Mouse (Mus musculus) lung, adult 2 months (tissue): Measurements from ENCODE around the gene Slc16a12.

Source experiments
- CTCF ChIP-seq: fragments of 200-500 bp; IDR thresholded peaks from 2 replicates; pipeline ENCODE4 v1.5.1; 2011; ENCODE audit warnings: mild to moderate bottlenecking, low read length, control low read depth; ENCODE audit not compliant: insufficient read depth
- POLR2A ChIP-seq: fragments of 200-500 bp; IDR thresholded peaks from 2 replicates; pipeline ENCODE4 v1.6.1; 2011; ENCODE audit warnings: low read depth, mild to moderate bottlenecking, control low read depth, low read length, borderline replicate concordance; ENCODE audit errors: extremely low read depth

DNA sequence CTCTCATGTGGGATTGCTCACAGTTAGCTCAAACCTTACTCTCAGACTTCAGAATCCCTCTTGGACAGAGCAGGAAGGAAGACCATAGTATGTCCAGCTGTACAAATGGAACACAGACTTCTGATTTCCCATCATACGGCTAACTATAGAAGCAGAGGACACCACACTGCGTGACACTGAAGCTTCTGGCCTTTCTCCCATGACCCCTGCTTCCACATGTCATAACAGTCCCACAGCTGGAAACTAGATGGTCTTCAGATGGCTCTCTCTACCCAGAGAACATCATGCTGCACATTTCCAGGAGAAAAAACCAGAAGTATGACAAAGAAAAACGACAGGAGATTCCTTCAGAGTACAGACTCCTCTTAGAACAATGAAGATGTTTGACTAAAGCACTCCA is 14.1 kb downstream of the Slc16a12 start:
- no peak for TF ChIP-seq CTCF
- TF ChIP-seq POLR2A: no peak
